Mouse (Mus musculus): ENCODE measurements around the gene Macrod1.

GRCm38 (mm10) chr19:7161064-7161463, 104.5 kb downstream of the Macrod1 start:
- TF ChIP-seq CTCF (IDR thresholded peaks at IDR 0.05; ENCODE audit: extremely low read depth, insufficient read depth, insufficient read length, insufficient replicate concordance) (no peak), POLR2A (IDR thresholded peaks at IDR 0.05; ENCODE audit: low read depth, low read length) (no peak)

Measured in spleen, adult 2 months (tissue).